Mouse (Mus musculus) brain, embryonic 14.5 days (tissue): Measurements from ENCODE around the gene Pabpc4.

Experiments
- CTCF ChIP-seq: fragments of 200-500 bp; IDR thresholded peaks from 2 replicates; pipeline ENCODE4 v1.5.1; 2012; ENCODE audit warnings: inconsistent platforms, mild to moderate bottlenecking, moderate library complexity, borderline replicate concordance; ENCODE audit not compliant: insufficient read depth, insufficient read length; ENCODE audit errors: extremely low read depth
- POLR2A ChIP-seq: fragments of 200-500 bp; IDR thresholded peaks from 2 replicates; pipeline ENCODE4 v1.6.1; 2012; ENCODE audit warnings: mild to moderate bottlenecking, inconsistent platforms, borderline replicate concordance; ENCODE audit not compliant: poor library complexity, insufficient read depth, insufficient read length, severe bottlenecking; ENCODE audit errors: extremely low read depth

- TF ChIP-seq CTCF (no peak), POLR2A (no peak)
Measured at GRCm38 (mm10) chr4:123228270-123228669, 33.9 kb upstream of the Pabpc4 start.
